Mouse (Mus musculus): ENCODE measurements around the gene Qprt. TPM values are rescaled to one million over a fixed set of nuclear protein-coding genes. Genes with fewer than 3 reads are reported as not detected.
"Not testable (repeated sequence)": the region's sequence is repeated elsewhere in the genome, so short reads cannot be mapped to it uniquely, and the experiment has no call there.

The Qprt gene
- polyA plus RNA-seq, 1 experiment from 2014 or later = 1.4 TPM

DNA sequence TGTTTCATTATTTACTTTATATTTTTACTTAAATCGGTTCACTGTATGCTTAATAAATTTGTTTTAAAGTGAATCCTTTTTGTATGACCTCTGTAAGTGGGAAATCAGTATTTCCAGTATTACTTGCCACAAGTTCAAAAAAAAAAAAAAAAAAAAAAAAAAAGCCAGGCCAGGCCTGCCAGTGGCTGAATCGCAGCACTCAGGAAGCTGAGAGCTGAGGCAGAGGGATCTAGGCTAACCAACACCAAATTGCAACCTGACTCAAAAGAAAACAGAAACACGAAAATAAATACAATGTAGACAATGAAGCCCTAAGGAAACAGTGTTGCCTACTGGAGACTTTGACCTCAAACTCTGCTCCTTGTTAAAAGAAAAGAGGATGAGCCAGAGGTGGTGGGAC is 28.1 kb downstream of the Qprt start:
- Histone ChIP-seq H3K4me3 (ENCODE audit: low read depth, low read length) (no peak overlapping the region), H3K9me3 (ENCODE audit: control insufficient read depth, low read depth, low read length) (no peaks in the 10 kb centered on the region)
- ATAC-seq (ENCODE audit: insufficient number of reproducible peaks, insufficient read depth, low FRiP score, low read depth) = no peak

GRCm38 (mm10) chr7:127091114-127091896 is 30.7 kb downstream of the Qprt start, which contains the start of gene AI467606:
AI467606 (plus strand) TSS chr7:127091359.
- no peak within 1 kb of the TSS; the same call in 1 of the 2 replicates for H3K4me3 ChIP-seq (ENCODE audit: low read depth, low read length)
- no peak within 1 kb of the TSS for H3K9ac ChIP-seq (replicated peaks; ENCODE audit: low read depth, low read length)

More for the DNA sequence above, 28.1 kb downstream of the Qprt start:
- no peaks in the 10 kb centered on the region for H3K27me3 ChIP-seq (ENCODE audit: control insufficient read depth, insufficient read depth, low read length)
- 0 out of 2 replicates have a peak, but pooled peaks cover 3% of the 10 kb centered on the region for H3K4me1 ChIP-seq (ENCODE audit: control insufficient read depth, insufficient read depth, low read length)
- 55% methylated on average over 3 of the region's 3 CpGs for WGBS
- H3K4me2 ChIP-seq (replicated peaks; ENCODE audit: low read depth, low read length) = no peak overlapping the region
- H3K9ac ChIP-seq (replicated peaks; ENCODE audit: low read depth, low read length) = no peak overlapping the region
- no peaks in the 10 kb centered on the region for H3K36me3 ChIP-seq (ENCODE audit: control insufficient read depth, insufficient read depth, low read length)
- no peak overlapping the region for H3K27ac ChIP-seq (ENCODE audit: low read length)

DNA sequence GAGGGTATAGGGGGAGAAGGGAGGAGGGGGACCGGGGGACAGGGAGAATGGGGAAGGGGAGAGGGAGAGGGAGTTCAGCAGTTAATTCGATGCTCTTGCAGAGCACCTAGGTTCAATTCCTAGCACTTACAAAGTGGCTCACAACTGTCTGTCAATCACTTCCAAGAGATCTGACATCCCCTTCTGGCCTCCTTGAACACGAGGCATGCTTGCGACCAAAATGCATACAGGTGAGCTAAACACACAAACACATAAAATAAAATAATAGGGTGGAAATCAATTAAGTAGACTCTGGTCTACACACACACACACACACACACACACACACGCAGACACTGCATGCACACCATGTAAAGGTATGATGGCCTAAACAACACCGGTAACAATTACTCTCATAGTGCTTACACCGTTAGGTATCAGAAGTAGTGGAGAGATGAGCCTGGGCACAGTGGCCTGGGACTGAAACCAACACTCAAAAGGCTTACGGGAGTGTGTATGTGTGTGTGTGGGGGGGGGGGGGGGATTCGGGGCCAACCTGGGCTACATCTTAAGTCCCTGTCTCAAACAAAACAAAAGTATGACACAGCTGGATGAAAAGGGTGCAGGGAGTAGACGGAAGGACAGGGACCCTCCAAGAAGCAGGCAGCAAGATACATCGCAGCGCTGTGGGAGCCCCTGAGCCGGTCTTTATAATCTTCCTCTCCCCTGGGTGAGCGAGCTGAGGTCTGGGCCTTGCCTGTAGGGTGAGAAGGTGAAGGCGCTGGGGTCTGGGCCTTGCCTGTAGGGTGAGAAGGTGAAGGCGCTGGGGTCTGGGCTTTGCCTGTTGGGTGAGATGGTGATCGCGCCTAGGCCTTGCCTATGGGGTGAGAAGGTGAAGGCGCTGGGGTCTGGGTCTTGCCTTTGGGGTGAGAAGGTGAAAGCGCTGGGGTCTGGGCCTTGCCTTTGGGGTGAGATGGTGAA is 31.6 kb downstream of the Qprt start:
- no peaks in the 10 kb centered on the region for H3K27me3 ChIP-seq (ENCODE audit: control insufficient read depth, insufficient read depth, low read length)
- no peak overlapping the region for H3K27ac ChIP-seq (ENCODE audit: low read length)
- H3K4me3 ChIP-seq (ENCODE audit: low read depth, low read length) = no peak overlapping the region
- no peak overlapping the region for H3K4me2 ChIP-seq (replicated peaks; ENCODE audit: low read depth, low read length)
- no peaks in the 10 kb centered on the region for H3K9me3 ChIP-seq (ENCODE audit: control insufficient read depth, low read depth, low read length)
- ATAC-seq (ENCODE audit: insufficient number of reproducible peaks, insufficient read depth, low FRiP score, low read depth) = peak; percentile 5; the same call in 1 of the 2 replicates
- H3K36me3 ChIP-seq (ENCODE audit: control insufficient read depth, insufficient read depth, low read length) = no peaks in the 10 kb centered on the region
- WGBS = 83% methylated on average over 20 of the region's 20 CpGs
- H3K4me1 ChIP-seq (ENCODE audit: control insufficient read depth, insufficient read depth, low read length) = 0 out of 2 replicates have a peak, but pooled peaks cover 3% of the 10 kb centered on the region
- H3K9ac ChIP-seq (replicated peaks; ENCODE audit: low read depth, low read length) = no peak overlapping the region

More at GRCm38 (mm10) chr7:127091114-127091896, 30.7 kb downstream of the Qprt start, which contains the start of gene AI467606:
- Histone ChIP-seq H3K27me3 (ENCODE audit: control insufficient read depth, insufficient read depth, low read length) (no peaks in the 10 kb centered on the region), H3K36me3 (ENCODE audit: control insufficient read depth, insufficient read depth, low read length) (no peaks in the 10 kb centered on the region), H3K27ac (ENCODE audit: low read length) (peak within 1 kb of the TSS; percentile 6; the same call in 1 of the 2 replicates), H3K4me2 (replicated peaks; ENCODE audit: low read depth, low read length) (peak within 1 kb of the TSS; percentile 10; the same call in 1 of the 2 replicates), H3K9me3 (ENCODE audit: control insufficient read depth, low read depth, low read length) (no peaks in the 10 kb centered on the region), H3K4me1 (ENCODE audit: control insufficient read depth, insufficient read depth, low read length) (0 out of 2 replicates have a peak, but pooled peaks cover 3% of the 10 kb centered on the region)
- peak; percentile 50; the same call in 1 of the 2 replicates for ATAC-seq (ENCODE audit: insufficient number of reproducible peaks, insufficient read depth, low FRiP score, low read depth)
- WGBS = 56% methylated on average over 16 of the region's 16 CpGs

DNA sequence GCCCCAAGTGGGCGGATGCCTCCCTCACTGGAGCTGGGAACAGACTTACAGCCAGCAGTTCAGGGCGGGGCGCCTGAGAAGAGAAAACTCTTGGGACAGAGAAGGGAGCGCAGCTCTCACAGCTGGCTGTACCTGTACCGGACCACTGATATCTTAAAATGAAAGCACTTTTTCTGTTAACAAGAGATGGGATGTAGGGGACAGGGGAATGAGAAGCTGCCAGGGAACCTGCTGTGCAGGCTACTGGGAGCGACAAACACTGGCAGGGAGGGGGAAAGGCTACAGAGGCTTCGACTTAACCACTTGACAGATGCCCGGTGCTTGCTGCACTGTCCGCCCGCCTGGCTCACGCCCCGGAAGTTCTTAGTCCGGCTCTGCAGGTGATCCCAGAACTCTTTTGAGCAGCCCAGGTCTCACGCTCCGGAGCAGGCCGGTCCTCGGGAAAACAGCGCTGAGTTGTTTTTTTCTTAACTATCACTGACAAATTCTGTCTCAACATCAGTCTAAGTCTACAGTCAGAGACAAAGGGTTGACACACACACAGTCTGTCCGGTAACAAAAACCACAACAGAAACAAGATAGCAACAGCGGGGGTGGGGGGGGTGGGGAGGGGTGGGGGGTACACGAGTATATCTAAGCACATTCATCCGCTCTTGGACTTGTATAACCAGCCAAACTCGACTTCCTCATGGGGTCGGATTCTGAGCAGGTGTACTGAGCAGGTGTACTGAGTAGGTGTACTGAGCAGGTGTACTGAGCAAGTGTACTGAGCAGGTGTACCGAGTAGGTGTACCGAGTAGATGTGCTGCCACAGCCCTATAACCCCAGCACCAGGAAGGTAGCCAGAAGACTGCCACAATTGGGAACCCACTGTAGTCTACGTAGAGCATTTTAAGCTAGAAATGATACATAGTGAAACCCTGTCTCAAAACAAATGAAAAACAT is 32.9 kb downstream of the Qprt start:
- peak overlapping the region; percentile 34 for H3K4me2 ChIP-seq (replicated peaks; ENCODE audit: low read depth, low read length)
- H3K4me1 ChIP-seq (ENCODE audit: control insufficient read depth, insufficient read depth, low read length) = 0 out of 2 replicates have a peak, but pooled peaks cover 3% of the 10 kb centered on the region
- no peaks in the 10 kb centered on the region for H3K9me3 ChIP-seq (ENCODE audit: control insufficient read depth, low read depth, low read length)
- no peaks in the 10 kb centered on the region for H3K36me3 ChIP-seq (ENCODE audit: control insufficient read depth, insufficient read depth, low read length)
- no peak overlapping the region for H3K4me3 ChIP-seq (ENCODE audit: low read depth, low read length)
- no peaks in the 10 kb centered on the region for H3K27me3 ChIP-seq (ENCODE audit: control insufficient read depth, insufficient read depth, low read length)
- WGBS = 16% methylated on average over 27 of the region's 27 CpGs
- H3K9ac ChIP-seq (replicated peaks; ENCODE audit: low read depth, low read length) = no peak overlapping the region
- no peak overlapping the region for H3K27ac ChIP-seq (ENCODE audit: low read length)
- ATAC-seq (ENCODE audit: insufficient number of reproducible peaks, insufficient read depth, low FRiP score, low read depth) = no peak

- WGBS = 80% methylated on average over 3 of the region's 3 CpGs
- ATAC-seq (ENCODE audit: insufficient number of reproducible peaks, insufficient read depth, low FRiP score, low read depth) = no peak
These were observed 33.9 kb downstream of the Qprt start for GRCm38 (mm10) chr7:127088083-127088482.

DNA sequence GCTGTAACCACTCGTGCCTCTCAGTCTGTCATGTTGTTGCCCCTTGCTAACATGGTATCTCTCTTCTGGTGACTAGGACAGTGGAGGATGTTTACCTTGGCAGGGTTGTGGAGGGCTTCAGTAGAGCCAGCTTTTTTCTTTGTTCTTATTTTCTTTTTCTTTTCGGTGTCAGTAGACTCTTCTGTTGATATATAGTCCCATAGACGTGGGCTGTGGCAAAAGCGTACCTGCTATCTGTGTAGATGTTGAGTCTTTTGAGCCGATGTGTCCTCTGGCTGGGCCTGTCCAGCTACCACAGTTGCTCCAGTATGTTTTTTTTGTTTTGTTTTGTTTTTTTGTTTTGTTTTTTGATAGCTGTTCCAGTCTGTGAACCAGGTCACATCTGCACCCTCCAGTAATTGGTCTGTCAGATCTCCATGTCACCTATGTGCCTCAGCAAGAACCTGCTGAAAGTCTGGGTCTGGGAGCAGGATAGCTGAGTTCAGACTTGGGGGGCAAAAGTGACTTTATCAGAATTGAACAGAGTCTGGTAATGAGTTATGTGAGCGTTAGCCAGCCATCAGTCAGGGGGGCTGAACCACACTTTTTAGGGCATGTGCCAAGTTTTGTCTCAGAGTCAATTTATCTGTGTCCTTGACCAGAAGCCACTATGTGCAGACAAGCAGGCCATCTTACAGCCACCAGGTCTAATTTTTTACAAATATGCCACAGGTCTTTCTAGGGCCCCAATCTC is 34.6 kb downstream of the Qprt start, which contains the start of gene Zg16:
Gene Zg16 (minus strand): TSS at position 51 of the 733 bp plus-strand sequence.
- WGBS = 75% methylated on average over 6 of the region's 6 CpGs
- H3K4me1 ChIP-seq (ENCODE audit: control insufficient read depth, insufficient read depth, low read length); ATAC-seq (ENCODE audit: insufficient number of reproducible peaks, insufficient read depth, low FRiP score, low read depth); H3K4me2 ChIP-seq (replicated peaks; ENCODE audit: low read depth, low read length); H3K27me3 ChIP-seq (ENCODE audit: control insufficient read depth, insufficient read depth, low read length); H3K36me3 ChIP-seq (ENCODE audit: control insufficient read depth, insufficient read depth, low read length); H3K9me3 ChIP-seq (ENCODE audit: control insufficient read depth, low read depth, low read length); H3K9ac ChIP-seq (replicated peaks; ENCODE audit: low read depth, low read length); H3K27ac ChIP-seq (ENCODE audit: low read length); H3K4me3 ChIP-seq (ENCODE audit: low read depth, low read length): not testable (repeated sequence)

More at GRCm38 (mm10) chr7:127088083-127088482, 33.9 kb downstream of the Qprt start:
- Histone ChIP-seq H3K36me3 (ENCODE audit: control insufficient read depth, insufficient read depth, low read length) (no peaks in the 10 kb centered on the region), H3K27me3 (ENCODE audit: control insufficient read depth, insufficient read depth, low read length) (no peaks in the 10 kb centered on the region), H3K4me3 (ENCODE audit: low read depth, low read length) (no peak overlapping the region), H3K4me1 (ENCODE audit: control insufficient read depth, insufficient read depth, low read length) (0 out of 2 replicates have a peak, but pooled peaks cover 3% of the 10 kb centered on the region), H3K9me3 (ENCODE audit: control insufficient read depth, low read depth, low read length) (no peaks in the 10 kb centered on the region), H3K4me2 (replicated peaks; ENCODE audit: low read depth, low read length) (no peak overlapping the region), H3K27ac (ENCODE audit: low read length) (no peak overlapping the region), H3K9ac (replicated peaks; ENCODE audit: low read depth, low read length) (no peak overlapping the region)

- H3K4me2 ChIP-seq (replicated peaks; ENCODE audit: low read depth, low read length); ATAC-seq (ENCODE audit: insufficient number of reproducible peaks, insufficient read depth, low FRiP score, low read depth); H3K36me3 ChIP-seq (ENCODE audit: control insufficient read depth, insufficient read depth, low read length); H3K27ac ChIP-seq (ENCODE audit: low read length); H3K9me3 ChIP-seq (ENCODE audit: control insufficient read depth, low read depth, low read length); H3K4me1 ChIP-seq (ENCODE audit: control insufficient read depth, insufficient read depth, low read length); H3K9ac ChIP-seq (replicated peaks; ENCODE audit: low read depth, low read length); H3K27me3 ChIP-seq (ENCODE audit: control insufficient read depth, insufficient read depth, low read length); H3K4me3 ChIP-seq (ENCODE audit: low read depth, low read length): not testable (repeated sequence)
- 34% methylated on average over 6 of the region's 6 CpGs for WGBS
These were observed 36.3 kb downstream of the Qprt start for GRCm38 (mm10) chr7:127085751-127086150.
